Mouse (Mus musculus): ENCODE results near the gene Gapdhs.

DNA sequence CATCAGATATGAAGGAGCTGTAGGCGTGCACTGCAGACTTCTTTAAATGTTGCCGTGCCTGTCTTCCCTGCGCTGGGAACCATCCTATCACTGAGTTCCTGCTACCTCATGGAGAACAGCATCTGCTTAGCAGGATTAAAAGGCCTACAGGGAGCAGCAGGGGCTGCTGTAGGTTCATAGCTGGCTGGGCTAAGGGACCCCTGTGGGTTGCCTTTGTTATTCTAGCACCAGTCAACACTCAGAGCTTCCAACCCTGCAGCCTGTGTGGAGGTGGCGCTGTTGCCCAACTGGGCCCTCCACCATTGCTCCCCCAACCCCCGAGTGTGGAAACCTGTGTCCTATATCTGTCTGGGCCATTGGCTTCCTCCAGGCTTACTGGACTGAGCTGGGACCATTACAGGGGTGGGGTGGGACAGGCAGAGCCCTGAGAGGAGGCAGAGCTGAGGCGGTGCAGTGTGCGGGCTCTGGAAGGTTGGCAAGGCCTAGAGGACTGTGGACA is 33.6 kb upstream of the Gapdhs start:
- no peak for TF ChIP-seq CTCF (IDR thresholded peaks at IDR 0.05; ENCODE audit: control insufficient read depth, insufficient read depth, insufficient replicate concordance, low read depth, low read length)
- no peak for TF ChIP-seq POLR2A (IDR thresholded peaks at IDR 0.05; ENCODE audit: control insufficient read depth, low read depth, low read length)
